Mouse (Mus musculus): Measurements from ENCODE around the gene Cadps.

DNA sequence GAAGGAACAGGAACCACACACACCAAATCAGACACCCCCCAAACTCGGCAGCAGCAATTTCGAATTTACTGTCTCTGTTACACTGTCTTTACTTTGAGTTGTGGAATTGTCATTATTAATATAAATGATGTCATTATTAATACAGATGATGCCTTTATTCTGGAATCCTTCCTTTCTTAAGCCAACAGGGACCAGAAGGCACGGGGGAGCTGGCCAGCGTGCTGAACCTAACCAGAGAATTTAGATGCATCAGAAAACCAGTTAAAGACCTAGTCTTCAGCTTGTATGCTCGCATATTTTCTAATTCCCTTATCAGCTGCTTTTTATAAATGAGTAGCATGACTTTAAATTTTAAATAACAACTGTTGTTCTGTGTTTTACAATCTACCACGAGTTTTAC is 902 bp upstream of the Cadps start:
- TF ChIP-seq EP300 (IDR thresholded peaks at IDR 0.05; ENCODE audit: low read depth) (no peak), CTCF (IDR thresholded peaks at IDR 0.05; ENCODE audit: low read depth) (no peak)

All from liver, postnatal 0 days (tissue).